Mouse (Mus musculus) lung, embryonic 14.5 days (tissue): ENCODE measurements around the gene Tmem176b. TPM values are rescaled to one million over a fixed set of nuclear protein-coding genes. Genes with fewer than 3 reads are reported as not detected.
A peak's percentile ranks its signal among the peaks of the same experiment; 100 is the strongest.

ENCODE experiments used
- ATAC-seq: fragments of 200-750 bp; cut with Nextera tagmentation; 2 replicates; pipeline ENCODE4 v1.8.0; 2017; ENCODE audit warnings: mild to moderate bottlenecking, moderate TSS enrichment, moderate library complexity; ENCODE audit not compliant: insufficient read depth
- DNase-seq: peaks from one replicate; pipeline ENCODE4 v3.0.0-alpha.2; 2015
- H3K27ac ChIP-seq: fragments of 300-500 bp; sonication (generic); 2 replicates; pipeline ENCODE4 v1.5.1; 2014; ENCODE audit warnings: low read depth, mild to moderate bottlenecking, moderate library complexity
- H3K27me3 ChIP-seq: fragments of 300-500 bp; sonication (generic); 2 replicates; pipeline ENCODE4 v1.6.1; 2014; ENCODE audit warnings: low read length, control low read depth; ENCODE audit not compliant: insufficient read depth
- H3K36me3 ChIP-seq: fragments of 300-500 bp; sonication (generic); 2 replicates; pipeline ENCODE4 v1.6.1; 2014; ENCODE audit warnings: control low read depth; ENCODE audit not compliant: insufficient read depth
- H3K4me1 ChIP-seq: fragments of 300-500 bp; sonication (generic); 2 replicates; pipeline ENCODE4 v1.6.1; 2014; ENCODE audit warnings: antibody characterized with exemption, control low read depth; ENCODE audit not compliant: insufficient read depth
- H3K4me2 ChIP-seq: fragments of 300-500 bp; sonication (generic); 2 replicates; pipeline ENCODE4 v1.6.1; 2014; ENCODE audit warnings: mild to moderate bottlenecking
- H3K4me3 ChIP-seq: fragments of 300-500 bp; sonication (generic); 2 replicates; pipeline ENCODE4 v1.5.1; 2014; ENCODE audit warnings: low read depth, low read length
- H3K9ac ChIP-seq: fragments of 300-500 bp; sonication (generic); 2 replicates; pipeline ENCODE4 v1.6.1; 2014
- H3K9me3 ChIP-seq: fragments of 300-500 bp; sonication (generic); 2 replicates; pipeline ENCODE4 v1.6.1; 2016; ENCODE audit warnings: low read depth, low read length, control low read depth
- CTCF ChIP-seq: IDR thresholded peaks from 2 replicates; pipeline ENCODE4 v1.5.1; 2016; ENCODE audit warnings: antibody characterized with exemption, low read depth
- WGBS: fragments of 180-500 bp; shearing (Covaris S2); extraction: QIAGEN DNeasy Blood & Tissue Kit; methylation state at CpG from one replicate; pipeline ENCODE4 v1.1.7; 2014; 5-methylcytosine and 5-hydroxymethylcytosine counted together
- polyA plus RNA-seq: library from polyadenylated mRNA; unstranded; fragments of >200 nt; fragmentation: Nextera tagmentation; extraction: Ambion mirVana; gene quantifications from 2 replicates; pipeline ENCODE4 v1.2.1, GENCODE M21; 2014

Gene Tmem176b
- polyA plus RNA-seq, 1 experiment from 2014 or later, result 409 TPM

DNA sequence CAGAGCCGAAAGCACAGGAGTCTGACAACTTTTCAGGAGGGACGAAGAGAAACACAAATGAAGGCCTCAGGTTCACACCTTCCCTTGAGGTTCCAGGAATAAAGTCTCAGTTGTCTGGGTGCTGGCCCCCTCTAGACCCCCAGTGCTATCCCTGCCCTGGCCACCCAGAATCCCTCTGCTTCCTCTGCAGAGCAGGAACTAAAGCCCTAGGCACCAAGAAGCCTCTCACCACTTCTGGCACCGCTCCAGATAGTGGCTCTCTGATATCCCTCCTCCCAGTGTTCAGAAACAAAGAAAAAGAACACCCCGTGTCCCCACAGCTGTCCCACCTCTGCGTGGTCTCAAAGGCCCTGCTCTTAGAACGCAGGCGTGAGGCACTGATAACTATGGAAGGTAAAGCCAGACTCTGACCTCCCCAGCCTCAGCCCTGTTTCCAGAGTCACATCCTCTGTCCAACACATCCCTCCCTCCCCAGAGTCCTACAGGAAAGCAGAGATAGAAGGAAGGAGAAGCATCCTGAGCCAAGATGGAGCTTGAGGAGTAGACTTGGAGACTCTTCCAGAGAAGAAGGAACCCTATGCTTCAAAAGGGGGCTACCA is 826 bp downstream of the Tmem176b start, which contains the start of gene Tmem176a:
Gene Tmem176a, plus strand, starts transcription at position 549 of the 599 bp plus-strand sequence.
- Histone ChIP-seq H3K4me1 (peaks cover 19% of the 10 kb centered on the region), H3K9me3 (no peaks in the 10 kb centered on the region), H3K4me2 (peak within 1 kb of the TSS; percentile 93), H3K4me3 (peak within 1 kb of the TSS; percentile 52), H3K27ac (peak within 1 kb of the TSS; percentile 94), H3K27me3 (no peaks in the 10 kb centered on the region), H3K36me3 (peaks cover 60% of the 10 kb centered on the region), H3K9ac (peak within 1 kb of the TSS; percentile 66)
- peak; percentile 86 for DNase-seq
- 4% methylated on average over 7 of the region's 7 CpGs for WGBS
- peak; percentile 38 for ATAC-seq
- TF ChIP-seq CTCF, result no peak

DNA sequence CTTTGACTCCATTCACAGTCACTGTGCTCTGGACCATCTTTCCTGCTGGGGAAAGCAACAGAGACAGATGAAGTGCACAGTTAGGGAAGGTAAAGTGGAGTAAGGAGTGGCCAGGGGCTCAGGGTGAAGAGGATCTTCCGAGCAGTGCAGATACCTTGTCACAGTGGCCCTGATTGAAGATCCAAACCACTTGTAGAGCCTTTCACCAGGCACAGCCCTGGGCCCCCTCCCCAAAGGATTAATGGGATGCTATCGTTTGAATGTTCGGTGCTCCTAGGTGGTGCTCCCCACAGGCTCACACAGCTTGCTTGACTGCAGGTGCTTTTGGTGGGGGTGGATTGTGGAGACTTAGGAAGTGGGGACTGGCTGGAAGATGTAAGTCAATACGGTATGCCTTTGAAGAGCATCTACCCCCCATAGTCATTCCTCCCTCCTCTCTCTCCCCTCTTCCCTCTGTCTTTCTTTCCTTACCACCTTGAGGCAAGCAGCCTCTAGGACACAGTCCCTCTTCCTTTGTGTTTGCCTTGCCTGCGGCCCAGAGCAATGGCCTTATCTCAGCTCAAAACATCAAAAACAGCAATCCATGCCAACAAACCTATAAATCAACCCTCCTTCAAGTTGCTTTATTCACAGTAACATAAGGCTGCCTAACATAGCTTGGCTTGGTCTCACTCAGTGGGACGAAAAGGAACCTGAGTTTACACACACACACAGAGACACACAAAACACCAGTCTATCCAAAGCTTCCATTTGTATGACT is 2.8 kb downstream of the Tmem176b start:
- no peak overlapping the region for H3K9ac ChIP-seq
- TF ChIP-seq CTCF, result no peak
- H3K4me2 ChIP-seq, result peak overlapping the region; percentile 93
- WGBS, result 49% methylated on average over 6 of the region's 6 CpGs
- no peaks in the 10 kb centered on the region for H3K27me3 ChIP-seq
- peaks cover 60% of the 10 kb centered on the region for H3K36me3 ChIP-seq
- peak overlapping the region; percentile 52; the same call in 1 of the 2 replicates for H3K4me3 ChIP-seq
- H3K9me3 ChIP-seq, result no peaks in the 10 kb centered on the region
- H3K27ac ChIP-seq, result no peak overlapping the region
- DNase-seq, result no peak
- ATAC-seq, result no peak
- peaks cover 19% of the 10 kb centered on the region for H3K4me1 ChIP-seq

DNA sequence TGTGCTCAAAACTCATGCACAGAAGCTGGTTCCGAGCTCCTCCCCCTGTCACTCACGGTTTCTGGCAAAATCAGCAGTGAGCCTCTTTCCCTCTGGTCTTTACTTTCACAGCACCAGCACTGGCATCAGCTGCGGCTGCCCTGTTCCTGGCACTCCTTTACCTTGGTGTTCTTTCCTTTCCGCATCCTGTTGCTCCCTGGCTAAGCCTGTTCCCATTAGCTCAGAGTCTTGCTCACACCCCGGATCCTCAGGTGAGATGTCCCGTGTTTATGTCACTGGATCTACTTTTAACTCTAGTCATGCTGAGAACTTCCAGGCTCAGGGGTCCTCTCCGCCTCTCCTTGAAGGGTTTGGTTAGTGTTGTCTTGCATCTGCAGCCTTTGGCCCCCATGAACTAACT is 3.8 kb downstream of the Tmem176b start:
- peaks cover 17% of the 10 kb centered on the region for H3K4me1 ChIP-seq
- no peak for TF ChIP-seq CTCF
- H3K9ac ChIP-seq, result no peak overlapping the region
- peaks cover 63% of the 10 kb centered on the region for H3K36me3 ChIP-seq
- WGBS, result 80% methylated on average over 7 of the region's 7 CpGs
- ATAC-seq (no peak), DNase-seq (no peak)
- H3K27me3 ChIP-seq, result no peaks in the 10 kb centered on the region
- no peak overlapping the region for H3K27ac ChIP-seq
- H3K4me3 ChIP-seq, result no peak overlapping the region
- H3K9me3 ChIP-seq, result no peaks in the 10 kb centered on the region
- H3K4me2 ChIP-seq, result no peak overlapping the region

DNA sequence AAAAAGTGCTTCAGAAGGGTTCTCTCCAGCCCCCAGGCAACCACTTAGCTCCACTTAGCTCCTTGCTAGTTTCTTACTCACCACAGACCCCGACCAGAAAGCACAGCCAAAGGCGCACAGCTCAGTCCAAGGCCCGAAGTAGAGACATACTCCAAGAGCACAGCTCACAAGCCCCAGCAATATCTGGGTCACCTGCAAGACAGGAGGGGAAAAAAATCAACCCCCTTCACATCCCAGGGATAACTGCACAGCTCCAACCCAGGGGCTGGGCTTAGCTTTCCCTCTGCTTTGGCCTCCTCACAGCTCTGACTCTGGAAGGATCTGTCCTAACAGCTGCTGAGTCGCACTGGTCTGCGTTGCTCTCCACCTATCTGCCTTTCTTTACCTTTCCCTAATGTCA is 5.2 kb downstream of the Tmem176b start:
- no peak for DNase-seq
- no peak for ATAC-seq
- Histone ChIP-seq H3K4me3 (no peak overlapping the region), H3K4me2 (no peak overlapping the region), H3K27ac (no peak overlapping the region), H3K9ac (no peak overlapping the region), H3K9me3 (no peaks in the 10 kb centered on the region), H3K4me1 (peaks cover 12% of the 10 kb centered on the region; the same call in 1 of the 2 replicates), H3K27me3 (no peaks in the 10 kb centered on the region), H3K36me3 (peaks cover 64% of the 10 kb centered on the region)
- no peak for TF ChIP-seq CTCF
- whole genome bisulfite sequencing, result 80% methylated on average over 5 of the region's 5 CpGs

DNA sequence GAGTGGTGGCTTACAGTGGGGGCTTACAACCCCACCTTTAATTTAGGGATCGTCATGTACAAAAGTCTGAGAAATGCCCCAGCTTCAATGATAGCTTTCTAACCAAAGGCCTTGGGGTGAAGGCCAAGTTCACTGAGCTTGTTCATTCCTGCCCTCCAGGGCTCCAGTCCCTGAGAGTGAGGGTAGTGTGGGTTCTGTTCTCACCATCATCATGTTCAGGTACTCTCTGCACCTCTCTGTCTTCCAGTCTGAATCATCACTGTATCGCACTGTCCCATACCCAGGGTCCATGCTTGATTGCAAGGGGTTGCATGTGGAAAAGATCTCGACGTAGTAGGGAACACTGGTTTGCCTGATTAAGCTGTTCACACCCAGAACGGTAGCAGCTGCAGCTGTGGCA is 6.1 kb downstream of the Tmem176b start:
- Histone ChIP-seq H3K4me3 (no peak overlapping the region), H3K4me2 (no peak overlapping the region), H3K9me3 (no peaks in the 10 kb centered on the region), H3K9ac (no peak overlapping the region), H3K4me1 (peaks cover 12% of the 10 kb centered on the region; the same call in 1 of the 2 replicates), H3K36me3 (peaks cover 64% of the 10 kb centered on the region), H3K27ac (no peak overlapping the region), H3K27me3 (no peaks in the 10 kb centered on the region)
- ATAC-seq (no peak), DNase-seq (no peak)
- 89% methylated on average over 5 of the region's 5 CpGs for WGBS
- TF ChIP-seq CTCF, result no peak

DNA sequence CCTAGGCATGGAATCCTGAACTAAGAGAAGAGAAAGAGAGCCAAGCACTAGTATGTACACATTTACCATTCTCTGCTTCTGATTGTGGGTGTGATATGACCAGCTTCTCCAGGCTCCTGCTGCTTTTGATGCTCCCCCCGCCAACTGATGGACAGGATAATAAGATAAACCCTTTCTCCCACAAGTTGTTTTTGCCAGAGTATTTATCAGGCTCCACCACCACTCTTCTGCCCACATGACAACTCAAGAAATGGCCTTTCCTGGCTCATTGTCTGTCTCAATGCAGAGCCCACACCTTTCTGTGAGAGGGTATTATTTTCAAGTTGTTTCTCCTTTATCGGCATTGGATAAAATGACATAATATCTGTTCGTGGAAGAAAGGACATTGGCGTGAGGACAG is 7.8 kb downstream of the Tmem176b start:
- H3K27me3 ChIP-seq, result no peaks in the 10 kb centered on the region
- 95% methylated on average over 4 of the region's 4 CpGs for WGBS
- no peak overlapping the region for H3K9ac ChIP-seq
- peaks cover 63% of the 10 kb centered on the region for H3K36me3 ChIP-seq
- H3K4me1 ChIP-seq, result 0 out of 2 replicates have a peak, but pooled peaks cover 9% of the 10 kb centered on the region
- H3K4me2 ChIP-seq, result no peak overlapping the region
- no peak overlapping the region for H3K4me3 ChIP-seq
- no peaks in the 10 kb centered on the region for H3K9me3 ChIP-seq
- DNase-seq, result no peak
- ATAC-seq, result no peak
- no peak for TF ChIP-seq CTCF
- H3K27ac ChIP-seq, result no peak overlapping the region

DNA sequence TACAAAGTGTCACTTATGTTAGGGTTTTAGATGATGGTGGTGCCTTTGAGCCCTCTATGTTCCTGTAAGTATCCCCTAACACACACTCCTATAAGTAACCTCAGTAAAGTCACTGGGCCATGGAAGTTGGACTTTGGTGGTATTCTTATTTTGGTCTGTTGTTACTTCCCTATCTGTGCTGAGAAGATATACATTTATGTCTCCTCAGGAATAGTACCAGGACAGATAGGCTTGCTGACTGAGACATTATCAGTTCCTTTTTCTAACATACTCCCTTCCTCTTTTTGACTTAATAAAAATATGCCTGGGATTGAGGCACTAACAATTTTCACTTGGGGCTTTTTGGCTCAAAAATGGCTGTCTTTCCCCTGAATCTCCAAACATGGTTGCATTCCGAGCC is 8.9 kb downstream of the Tmem176b start:
- Histone ChIP-seq H3K27me3 (no peaks in the 10 kb centered on the region), H3K9me3 (no peaks in the 10 kb centered on the region), H3K4me2 (no peak overlapping the region), H3K36me3 (peaks cover 52% of the 10 kb centered on the region), H3K27ac (no peak overlapping the region), H3K4me1 (0 out of 2 replicates have a peak, but pooled peaks cover 3% of the 10 kb centered on the region), H3K4me3 (no peak overlapping the region), H3K9ac (no peak overlapping the region)
- DNase-seq (no peak), ATAC-seq (no peak)
- 89% methylated on average over 1 of the region's 1 CpGs for WGBS
- TF ChIP-seq CTCF, result no peak
